Mouse (Mus musculus): Measurements from ENCODE around the gene Serpina1f. TPM values are rescaled to one million over a fixed set of nuclear protein-coding genes. Genes with fewer than 3 reads are reported as not detected.
"Not testable (repeated sequence)": the region's sequence is repeated elsewhere in the genome, so short reads cannot be mapped to it uniquely, and the experiment has no call there.

Gene Serpina1f
- not detected for total RNA-seq (2021)

DNA sequence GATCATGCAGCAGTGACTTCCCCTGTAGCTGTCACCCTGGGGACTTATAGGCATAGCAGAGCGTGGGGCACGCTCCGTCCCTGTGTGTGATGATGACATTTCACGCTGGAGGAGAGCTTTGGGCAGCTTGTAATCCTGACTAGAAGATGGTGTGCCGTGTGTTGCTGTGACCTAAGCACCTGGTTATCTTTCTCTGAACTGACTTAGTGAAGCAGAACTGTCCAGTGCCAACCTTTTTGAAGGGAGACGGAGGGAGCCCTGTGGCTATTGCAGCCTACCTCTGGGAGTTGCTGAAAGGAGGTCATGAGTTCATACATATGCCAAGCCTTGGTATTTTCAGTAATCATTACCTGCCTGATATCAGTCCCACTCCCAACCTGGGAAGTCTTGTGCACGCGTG is at the start of gene Serpina1f:
Serpina1f (minus strand) TSS at position 101 of the 400 bp plus-strand sequence.
- intact Hi-C loops (cut with DNase I), result no loop called here
- DNase-seq (ENCODE audit: low spot score in 2 of 2), result no peak

- DNase-seq (ENCODE audit: low spot score in 2 of 2); intact Hi-C loops (cut with DNase I): not testable (repeated sequence)
These were observed 42.7 kb upstream of the Serpina1f start for GRCm38 (mm10) chr12:103737791-103738580.

DNA sequence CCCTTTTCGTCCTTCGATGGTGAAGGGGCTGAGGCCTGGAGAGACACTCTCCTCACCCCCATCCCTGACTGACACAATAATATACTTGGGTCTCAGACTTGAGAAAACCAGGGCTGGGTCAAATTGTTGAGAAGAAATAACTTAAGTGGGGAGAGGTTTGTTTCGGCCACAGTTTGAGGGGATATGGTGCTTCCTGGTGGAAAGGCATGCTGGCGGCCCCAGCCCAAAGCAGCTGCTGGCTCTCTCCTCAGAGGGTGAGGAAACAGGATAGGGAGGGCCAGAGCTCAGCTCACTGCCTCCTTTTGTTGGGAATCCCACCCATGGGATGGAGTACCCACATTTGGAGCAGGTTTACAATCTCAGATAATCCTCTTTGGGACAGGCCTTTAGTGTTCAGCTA is 40.2 kb upstream of the Serpina1f start:
- DNase-seq (ENCODE audit: low spot score in 2 of 2); intact Hi-C loops (cut with DNase I): not testable (repeated sequence)

DNA sequence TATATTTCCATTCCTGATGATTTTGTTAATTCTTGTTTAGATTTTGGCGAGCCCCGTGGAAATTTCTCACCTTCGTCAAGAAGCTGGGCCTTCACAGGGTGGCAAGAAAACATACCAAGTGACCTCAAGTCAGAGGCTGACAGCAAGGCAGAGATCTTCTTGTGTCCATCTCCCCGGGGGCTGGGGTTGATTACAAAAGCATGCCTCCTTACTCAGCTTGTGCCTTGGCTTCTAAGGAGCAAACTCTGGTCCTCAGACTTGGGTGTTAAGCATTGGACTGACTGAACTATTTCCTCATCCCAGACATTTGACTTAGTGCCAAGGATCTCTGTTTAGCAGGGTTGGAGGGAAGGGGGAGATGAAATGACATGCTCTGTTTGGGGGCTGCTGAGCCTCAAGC is 39.8 kb upstream of the Serpina1f start:
- intact Hi-C loops (cut with DNase I); DNase-seq (ENCODE audit: low spot score in 2 of 2): not testable (repeated sequence)

- intact Hi-C loops (cut with DNase I), result no loop called here
- DNase-seq (ENCODE audit: low spot score in 2 of 2), result no peak
These were observed 16.2 kb upstream of the Serpina1f start for GRCm38 (mm10) chr12:103711537-103711936.

GRCm38 (mm10) chr12:103710405-103710804 is 15.1 kb upstream of the Serpina1f start:
- intact Hi-C loops (cut with DNase I), result no loop called here
- DNase-seq (ENCODE audit: low spot score in 2 of 2), result no peak

GRCm38 (mm10) chr12:103706113-103706512 is 10.8 kb upstream of the Serpina1f start:
- intact Hi-C loops (cut with DNase I), result no loop called here

DNA sequence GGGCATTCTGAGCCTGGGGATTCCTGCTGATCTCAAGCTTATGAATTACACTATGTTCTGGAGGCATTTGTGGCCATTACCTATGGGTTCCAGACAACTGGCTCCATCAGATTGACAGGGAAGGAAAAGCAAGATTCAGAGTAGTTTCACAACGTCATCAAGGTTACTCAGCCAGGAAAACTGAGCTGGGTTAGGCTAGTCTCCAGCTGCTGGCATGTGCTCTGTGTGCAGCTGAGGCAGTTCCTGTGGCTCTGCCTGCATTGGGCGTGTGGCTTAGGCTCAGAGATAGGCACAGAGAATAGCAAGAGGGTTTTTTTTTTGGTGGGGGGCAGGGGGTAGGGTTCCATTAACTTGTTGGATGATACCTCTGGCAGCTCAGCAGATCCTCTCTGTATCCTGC is 10.2 kb upstream of the Serpina1f start:
- no peak for DNase-seq (ENCODE audit: low spot score in 2 of 2)
- intact Hi-C loops (cut with DNase I), result no loop called here

More at GRCm38 (mm10) chr12:103706113-103706512, 10.8 kb upstream of the Serpina1f start:
- no peak for DNase-seq (ENCODE audit: low spot score in 2 of 2)

GRCm38 (mm10) chr12:103700144-103700750 is 4.9 kb upstream of the Serpina1f start:
- intact Hi-C loops (cut with DNase I), result no loop called here

GRCm38 (mm10) chr12:103688221-103688814 is 7.0 kb downstream of the Serpina1f start:
- no peak for DNase-seq (ENCODE audit: low spot score in 2 of 2)
- intact Hi-C loops (cut with DNase I), result no loop called here

More at GRCm38 (mm10) chr12:103700144-103700750, 4.9 kb upstream of the Serpina1f start:
- no peak for DNase-seq (ENCODE audit: low spot score in 2 of 2)

- no peak for DNase-seq (ENCODE audit: low spot score in 2 of 2)
- intact Hi-C loops (cut with DNase I), result no loop called here
These were observed 8.3 kb downstream of the Serpina1f start for GRCm38 (mm10) chr12:103687021-103687420.

GRCm38 (mm10) chr12:103686050-103686449 is 9.3 kb downstream of the Serpina1f start:
- DNase-seq (ENCODE audit: low spot score in 2 of 2), result peak; percentile 48 to 80
- intact Hi-C loops (cut with DNase I), result no loop called here

DNA sequence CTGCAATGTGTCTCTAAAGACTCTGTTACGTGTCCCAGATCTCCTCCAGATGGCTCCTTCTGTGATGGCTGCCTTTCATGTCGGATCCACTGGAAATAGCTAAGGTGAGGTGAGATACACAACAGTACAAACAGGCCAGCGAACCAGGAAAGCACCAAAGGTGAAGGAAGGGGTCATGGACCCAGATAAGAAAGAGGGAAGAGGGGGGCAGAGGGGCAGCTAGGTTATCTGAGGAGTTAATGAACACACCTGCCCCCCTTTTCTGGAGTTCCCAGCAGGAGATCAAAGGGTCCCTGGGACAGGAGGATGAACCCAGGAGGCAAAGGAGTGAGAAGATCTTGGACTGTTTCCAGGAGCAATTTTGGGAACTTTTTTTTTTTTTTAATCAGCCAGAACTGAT is 9.9 kb downstream of the Serpina1f start:
- peak in 1 of 2 experiments; percentile 14 for DNase-seq (ENCODE audit: low spot score in 2 of 2)
- intact Hi-C loops (cut with DNase I), result no loop called here

GRCm38 (mm10) chr12:103683775-103684174 is 11.6 kb downstream of the Serpina1f start:
- intact Hi-C loops (cut with DNase I), result no loop called here
- peak in 1 of 2 experiments; percentile 11 for DNase-seq (ENCODE audit: low spot score in 2 of 2)

- intact Hi-C loops (cut with DNase I), result no loop called here
- DNase-seq (ENCODE audit: low spot score in 2 of 2), result no peak
These were observed 13.6 kb downstream of the Serpina1f start for GRCm38 (mm10) chr12:103681739-103682138.

- no peak for DNase-seq (ENCODE audit: low spot score in 2 of 2)
- intact Hi-C loops (cut with DNase I), result no loop called here
These were observed 14.2 kb downstream of the Serpina1f start for GRCm38 (mm10) chr12:103681169-103681568.

GRCm38 (mm10) chr12:103679853-103680252 is 15.5 kb downstream of the Serpina1f start:
- DNase-seq (ENCODE audit: low spot score in 2 of 2); intact Hi-C loops (cut with DNase I): not testable (repeated sequence)

DNA sequence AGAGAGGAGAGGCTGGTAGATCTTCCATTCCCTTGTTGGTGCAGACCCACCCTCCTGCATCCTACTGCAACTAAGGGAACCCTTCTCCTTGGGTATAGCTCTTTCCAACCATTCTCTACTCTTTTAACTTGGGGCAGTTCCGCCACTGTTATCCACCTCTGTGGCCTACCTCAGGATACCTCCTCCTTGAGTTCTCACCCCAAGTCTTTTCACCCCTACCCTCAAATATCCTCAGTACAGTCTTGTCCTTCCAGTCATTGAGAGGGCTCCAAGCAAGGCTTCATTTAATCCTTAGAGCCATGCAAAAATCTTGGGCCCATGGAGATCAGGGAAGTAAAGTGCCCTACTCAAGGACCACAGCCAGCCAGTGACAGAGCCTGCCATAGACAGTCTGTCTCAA is 19.3 kb downstream of the Serpina1f start, which contains the start of gene Serpina16:
Serpina16 (minus strand) TSS at position 101 of the 400 bp plus-strand sequence.
- no peak for DNase-seq (ENCODE audit: low spot score in 2 of 2)
- intact Hi-C loops (cut with DNase I), result no loop called here

DNA sequence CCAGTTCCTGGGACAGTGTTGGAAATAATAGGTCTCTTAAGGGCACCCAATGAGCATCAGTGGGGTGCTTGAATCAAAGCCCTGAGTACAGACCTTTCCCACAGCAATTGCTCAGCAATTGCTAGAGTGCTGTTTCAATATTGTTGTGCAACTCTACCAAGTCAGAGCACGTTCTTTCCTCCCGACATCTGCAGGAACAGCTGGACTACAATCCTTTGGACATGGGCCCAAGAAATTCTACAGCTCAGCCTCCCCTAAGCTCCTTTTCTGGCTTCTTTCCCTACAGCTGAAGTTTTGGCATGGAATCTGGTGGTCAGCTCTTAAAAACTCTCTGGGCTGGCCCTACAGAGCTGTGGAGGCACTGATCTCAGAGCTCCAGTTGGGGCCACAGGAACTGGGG is 22.1 kb downstream of the Serpina1f start:
- intact Hi-C loops (cut with DNase I), result no loop called here
- no peak for DNase-seq (ENCODE audit: low spot score in 2 of 2)

GRCm38 (mm10) chr12:103671483-103671882 is 23.8 kb downstream of the Serpina1f start:
- intact Hi-C loops (cut with DNase I), result no loop called here

More at GRCm38 (mm10) chr12:103671483-103671882, 23.8 kb downstream of the Serpina1f start:
- DNase-seq (ENCODE audit: low spot score in 2 of 2), result no peak

Data from left cerebral cortex, postnatal 25 days (tissue).